Mouse (Mus musculus): Measurements from ENCODE around the gene Zfp467. TPM values are rescaled to one million over a fixed set of nuclear protein-coding genes. Genes with fewer than 3 reads are reported as not detected.
A peak's percentile ranks its signal among the peaks of the same experiment; 100 is the strongest.

Zfp467 gene
- total and polyA plus RNA-seq, 3 experiments = 1.4 to 5.9 (median 2.1) TPM

- in situ Hi-C loops (cut with MboI; ENCODE audit: low pct_ligation_motif_present, low pct_unique_long_range_greater_than_20kb, low sequenced_read_pairs) = no loop called here
- H3K4me1 ChIP-seq (ENCODE audit: control insufficient read depth in 1 of 2, insufficient read depth in 2 of 2) = peaks cover 9 to 41% of the 10 kb centered on the region in 2 experiments; a peak in 3 of 4 replicates
- H3K36me3 ChIP-seq (replicated peaks in 1 of 2; ENCODE audit: control insufficient read depth in 1 of 2, insufficient read depth in 1 of 2, low read length in 1 of 2) = no peaks in the 10 kb centered on the region
- H3K9ac ChIP-seq (ENCODE audit: insufficient read depth, low read depth) = no peak overlapping the region
- no peak overlapping the region for H3K4me2 ChIP-seq (ENCODE audit: insufficient read depth, low read depth, poor library complexity, severe bottlenecking)
- no peak for TF ChIP-seq BHLHE40 (IDR thresholded peaks at IDR 0.05; ENCODE audit: low read depth, low read length)
- TF ChIP-seq KAT2A (IDR thresholded peaks at IDR 0.05; ENCODE audit: insufficient replicate concordance, low read length) = no peak
- TF ChIP-seq JUND (conservative IDR thresholded peaks at IDR 0.05; ENCODE audit: low read depth, low read length) = no peak
- TF ChIP-seq USF2 (conservative IDR thresholded peaks at IDR 0.05; ENCODE audit: low read depth, low read length) = no peak
- TF ChIP-seq MYC (IDR thresholded peaks at IDR 0.05; ENCODE audit: low read depth, low read length) = no peak
- TF ChIP-seq NELFE (IDR thresholded peaks at IDR 0.05; ENCODE audit: low read depth, low read length) = no peak
- TF ChIP-seq JUN (IDR thresholded peaks at IDR 0.05; ENCODE audit: insufficient read depth, low read depth, low read length) = no peak
- no peak for TF ChIP-seq IRF4 (IDR thresholded peaks at IDR 0.05; ENCODE audit: low read depth, low read length)
- peak; percentile 27; the same call in 1 of the 2 replicates for TF ChIP-seq SMC3 (IDR thresholded peaks at IDR 0.05; ENCODE audit: low read depth, low read length)
- no peak for TF ChIP-seq ZMIZ1 (IDR thresholded peaks at IDR 0.05; ENCODE audit: low read depth, low read length)
- no peak for TF ChIP-seq CHD1 (IDR thresholded peaks at IDR 0.05; ENCODE audit: low read depth, low read length)
- no peak for TF ChIP-seq MAFK (IDR thresholded peaks at IDR 0.05; ENCODE audit: insufficient replicate concordance, low read length)
- no peak for TF ChIP-seq SIN3A (IDR thresholded peaks at IDR 0.05; ENCODE audit: low read length)
- peak; percentile 26 for TF ChIP-seq RAD21 (IDR thresholded peaks at IDR 0.05; ENCODE audit: low read depth, low read length)
- TF ChIP-seq CTCF (conservative IDR thresholded peaks at IDR 0.05 in 1 of 2, IDR thresholded peaks at IDR 0.05 in 1 of 2; ENCODE audit: low read depth in 2 of 2, low read length in 2 of 2) = peak; percentile 43 to 52
- TF ChIP-seq MAX (IDR thresholded peaks at IDR 0.05; ENCODE audit: low read length) = no peak
- no peak for TF ChIP-seq UBTF (IDR thresholded peaks at IDR 0.05; ENCODE audit: low read depth, low read length)
- TF ChIP-seq EP300 (IDR thresholded peaks at IDR 0.05; ENCODE audit: low read length) = no peak
- no peak for TF ChIP-seq CHD2 (IDR thresholded peaks at IDR 0.05; ENCODE audit: low read length)
- no peak for TF ChIP-seq ZC3H11A (IDR thresholded peaks at IDR 0.05; ENCODE audit: low read depth, low read length)
- no peak for TF ChIP-seq HCFC1 (IDR thresholded peaks at IDR 0.05; ENCODE audit: low read depth, low read length)
- H3K27me3 ChIP-seq (replicated peaks) = no peaks in the 10 kb centered on the region
- H3K4me3 ChIP-seq (replicated peaks in 1 of 3; ENCODE audit: low read depth in 2 of 3, low read length in 2 of 3, poor library complexity in 1 of 3) = no peak overlapping the region
- no peaks in the 10 kb centered on the region for H3K9me3 ChIP-seq (replicated peaks; ENCODE audit: low read length)
- peak; percentile 41 for DNase-seq (ENCODE audit: extremely low read depth)
- H3K79me2 ChIP-seq (replicated peaks; ENCODE audit: control insufficient read depth, extremely low read depth, insufficient read depth, poor library complexity, severe bottlenecking) = no peaks in the 10 kb centered on the region
- H3K27ac ChIP-seq (ENCODE audit: insufficient read depth, low read depth) = no peak overlapping the region
- dilution Hi-C loops (cut with MboI; ENCODE audit: extremely low pct_ligation_motif_present, extremely low pct_unique_long_range_greater_than_20kb, low sequenced_read_pairs) = no loop called here
These were observed 21.6 kb downstream of the Zfp467 start for GRCm38 (mm10) chr6:48424074-48424473.

GRCm38 (mm10) chr6:48423336-48423735, 22.3 kb downstream of the Zfp467 start:
- in situ Hi-C loops (cut with MboI; ENCODE audit: low pct_ligation_motif_present, low pct_unique_long_range_greater_than_20kb, low sequenced_read_pairs) (no loop called here), dilution Hi-C loops (cut with MboI; ENCODE audit: extremely low pct_ligation_motif_present, extremely low pct_unique_long_range_greater_than_20kb, low sequenced_read_pairs) (no loop called here)
- Histone ChIP-seq H3K27me3 (replicated peaks) (no peaks in the 10 kb centered on the region), H3K79me2 (replicated peaks; ENCODE audit: control insufficient read depth, extremely low read depth, insufficient read depth, poor library complexity, severe bottlenecking) (no peaks in the 10 kb centered on the region), H3K36me3 (replicated peaks in 1 of 2; ENCODE audit: control insufficient read depth in 1 of 2, insufficient read depth in 1 of 2, low read length in 1 of 2) (peaks cover 0 to 5% of the 10 kb centered on the region in 2 experiments), H3K4me3 (replicated peaks in 1 of 3; ENCODE audit: low read depth in 2 of 3, low read length in 2 of 3, poor library complexity in 1 of 3) (no peak overlapping the region), H3K4me1 (ENCODE audit: control insufficient read depth in 1 of 2, insufficient read depth in 2 of 2) (peaks cover 9 to 33% of the 10 kb centered on the region in 2 experiments; a peak in 3 of 4 replicates), H3K9me3 (replicated peaks; ENCODE audit: low read length) (no peaks in the 10 kb centered on the region), H3K27ac (ENCODE audit: insufficient read depth, low read depth) (no peak overlapping the region), H3K9ac (ENCODE audit: insufficient read depth, low read depth) (no peak overlapping the region), H3K4me2 (ENCODE audit: insufficient read depth, low read depth, poor library complexity, severe bottlenecking) (no peak overlapping the region; the same call in 1 of the 2 replicates)
- no peak for DNase-seq (ENCODE audit: extremely low read depth)
- TF ChIP-seq CHD1 (IDR thresholded peaks at IDR 0.05; ENCODE audit: low read depth, low read length) = no peak
- TF ChIP-seq E2F4 (IDR thresholded peaks at IDR 0.05; ENCODE audit: insufficient replicate concordance, low read depth, low read length) = no peak
- TF ChIP-seq POLR2A (IDR thresholded peaks at IDR 0.05; ENCODE audit: low read depth, low read length) = no peak
- TF ChIP-seq PAX5 (IDR thresholded peaks at IDR 0.05; ENCODE audit: low read length) = no peak
- no peak for TF ChIP-seq MYC (IDR thresholded peaks at IDR 0.05; ENCODE audit: low read depth, low read length)
- no peak for TF ChIP-seq NELFE (IDR thresholded peaks at IDR 0.05; ENCODE audit: low read depth, low read length)
- TF ChIP-seq RCOR1 (conservative IDR thresholded peaks at IDR 0.05; ENCODE audit: low read depth, low read length) = no peak
- no peak for TF ChIP-seq MAX (IDR thresholded peaks at IDR 0.05; ENCODE audit: low read length)
- no peak for TF ChIP-seq CTCF (conservative IDR thresholded peaks at IDR 0.05 in 1 of 2, IDR thresholded peaks at IDR 0.05 in 1 of 2; ENCODE audit: low read depth in 2 of 2, low read length in 2 of 2)
- no peak for TF ChIP-seq MEF2A (IDR thresholded peaks at IDR 0.05; ENCODE audit: borderline replicate concordance, low read depth, low read length)
- peak; percentile 50; the same call in 1 of the 2 replicates for TF ChIP-seq IRF4 (IDR thresholded peaks at IDR 0.05; ENCODE audit: low read depth, low read length)
- no peak for TF ChIP-seq USF1 (IDR thresholded peaks at IDR 0.05; ENCODE audit: low read depth, low read length)
- TF ChIP-seq NRF1 (IDR thresholded peaks at IDR 0.05; ENCODE audit: low read depth, low read length) = no peak
- no peak for TF ChIP-seq USF2 (conservative IDR thresholded peaks at IDR 0.05; ENCODE audit: low read depth, low read length)
- TF ChIP-seq ZKSCAN1 (IDR thresholded peaks at IDR 0.05; ENCODE audit: borderline replicate concordance, low read depth, low read length) = no peak
- TF ChIP-seq EP300 (IDR thresholded peaks at IDR 0.05; ENCODE audit: low read length) = 0 out of 2 replicates have a peak, but pooled peaks have one; percentile 21

Data from CH12.LX (cell line).